Mouse (Mus musculus) lung, adult 2 months (tissue): ENCODE measurements around the gene Man1c1.

Experiments
- CTCF ChIP-seq: fragments of 200-500 bp; IDR thresholded peaks from 2 replicates; pipeline ENCODE4 v1.5.1; 2011; ENCODE audit warnings: mild to moderate bottlenecking, low read length, control low read depth; ENCODE audit not compliant: insufficient read depth
- POLR2A ChIP-seq: fragments of 200-500 bp; IDR thresholded peaks from 2 replicates; pipeline ENCODE4 v1.6.1; 2011; ENCODE audit warnings: low read depth, mild to moderate bottlenecking, control low read depth, low read length, borderline replicate concordance; ENCODE audit errors: extremely low read depth

DNA sequence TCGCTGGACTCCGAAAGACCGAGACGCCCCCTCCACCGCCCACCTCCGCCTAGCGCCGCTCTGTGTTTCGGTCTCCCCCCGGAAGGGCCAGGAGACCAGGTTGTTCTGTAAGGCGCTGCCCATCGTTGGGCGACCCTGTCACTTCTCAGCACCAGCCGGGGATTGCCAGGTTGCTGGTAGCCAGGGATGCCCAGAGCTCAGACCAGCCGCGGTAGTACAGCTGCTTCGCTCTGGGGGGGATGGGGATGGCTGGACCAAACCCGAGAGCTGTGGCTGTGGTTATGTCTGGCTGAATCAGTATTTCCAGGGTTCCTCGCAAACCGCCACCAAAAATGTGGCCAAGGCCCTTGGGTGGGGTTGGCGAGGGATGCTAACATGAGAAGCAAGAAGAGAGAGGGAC lies 500 bp upstream of the Man1c1 start:
- no peak for TF ChIP-seq CTCF
- no peak for TF ChIP-seq POLR2A
